Mouse (Mus musculus) forebrain, embryonic 11.5 days (tissue): ENCODE measurements around the gene Lce1c. TPM values are rescaled to one million over a fixed set of nuclear protein-coding genes. Genes with fewer than 3 reads are reported as not detected.

Source experiments
- ATAC-seq: fragments of 200-750 bp; cut with Nextera tagmentation; replicated peaks from 2 replicates; pipeline ENCODE4 v1.8.0; 2017; ENCODE audit warnings: moderate TSS enrichment; ENCODE audit not compliant: low FRiP score
- DNase-seq: peaks from one replicate; pipeline ENCODE4 v3.0.0-alpha.2; 2017; ENCODE audit warnings: low spot score
- H3K27ac ChIP-seq: fragments of 300-500 bp; sonication (generic); 2 replicates; pipeline ENCODE4 v1.5.1; 2014; ENCODE audit warnings: low read depth, low read length
- H3K27me3 ChIP-seq: fragments of 300-500 bp; sonication (generic); 2 replicates; pipeline ENCODE4 v1.6.1; 2014; ENCODE audit warnings: mild to moderate bottlenecking, low read length, mixed read lengths; ENCODE audit not compliant: control insufficient read depth, insufficient read depth
- H3K36me3 ChIP-seq: fragments of 300-500 bp; sonication (generic); 2 replicates; pipeline ENCODE4 v1.6.1; 2014; ENCODE audit warnings: mild to moderate bottlenecking, low read length, moderate library complexity, mixed read lengths; ENCODE audit not compliant: control insufficient read depth, insufficient read depth
- H3K4me1 ChIP-seq: fragments of 300-500 bp; sonication (generic); replicated peaks from 2 replicates; pipeline ENCODE4 v1.6.1; 2014; ENCODE audit warnings: low read length, mixed read lengths; ENCODE audit not compliant: control insufficient read depth, insufficient read depth
- H3K4me2 ChIP-seq: fragments of 300-500 bp; sonication (generic); 2 replicates; pipeline ENCODE4 v1.6.1; 2014; ENCODE audit warnings: low read depth, mild to moderate bottlenecking, low read length, moderate library complexity, mixed read lengths; ENCODE audit not compliant: severe bottlenecking
- H3K4me3 ChIP-seq: fragments of 300-500 bp; sonication (generic); 2 replicates; pipeline ENCODE4 v1.5.1; 2014; ENCODE audit warnings: low read depth, low read length
- H3K9ac ChIP-seq: fragments of 300-500 bp; sonication (generic); 2 replicates; pipeline ENCODE4 v1.6.1; 2014; ENCODE audit warnings: low read length
- H3K9me3 ChIP-seq: fragments of 300-500 bp; sonication (generic); 2 replicates; pipeline ENCODE4 v1.6.1; 2016; ENCODE audit warnings: low read length, mixed read lengths; ENCODE audit not compliant: control insufficient read depth
- WGBS: fragments of 180-500 bp; shearing (Covaris S2); extraction: QIAGEN DNeasy Blood & Tissue Kit; methylation state at CpG from one replicate; pipeline ENCODE4 v1.1.7; 2014; 5-methylcytosine and 5-hydroxymethylcytosine counted together
- polyA plus RNA-seq: library from polyadenylated mRNA; unstranded; fragments of >200 nt; fragmentation: Nextera tagmentation; extraction: Ambion mirVana; gene quantifications from 2 replicates; pipeline ENCODE4 v1.2.1, GENCODE M21; 2014

Gene Lce1c
- not detected in 2 replicates for polyA plus RNA-seq

- no peak for ATAC-seq
- no peak for DNase-seq
- Histone ChIP-seq H3K4me3 (no peak within 1 kb of the TSS), H3K9ac (no peak within 1 kb of the TSS), H3K36me3 (no peaks in the 10 kb centered on the region), H3K4me1 (no peaks in the 10 kb centered on the region), H3K4me2 (no peak within 1 kb of the TSS), H3K9me3 (no peaks in the 10 kb centered on the region), H3K27ac (no peak within 1 kb of the TSS), H3K27me3 (no peaks in the 10 kb centered on the region)
- 88% methylated on average over 4 of the region's 4 CpGs for WGBS
These were observed at the start of gene Lce1c for GRCm38 (mm10) chr3:92678947-92679346. TSS of gene Lce1c (plus strand) at chr3:92679247.

GRCm38 (mm10) chr3:92637745-92638652, 41.0 kb upstream of the Lce1c start:
- Histone ChIP-seq H3K27ac (no peak overlapping the region), H3K36me3 (no peaks in the 10 kb centered on the region), H3K27me3 (no peaks in the 10 kb centered on the region), H3K9me3 (no peaks in the 10 kb centered on the region), H3K9ac (no peak overlapping the region), H3K4me1 (peaks cover 3% of the 10 kb centered on the region; the same call in 1 of the 2 replicates), H3K4me3 (no peak overlapping the region), H3K4me2 (no peak overlapping the region)
- DNase-seq = no peak
- peak; percentile 78 for ATAC-seq
- 49% methylated on average over 1 of the region's 1 CpGs for WGBS

GRCm38 (mm10) chr3:92638653-92638991, 40.4 kb upstream of the Lce1c start:
- no peak for DNase-seq

GRCm38 (mm10) chr3:92639854-92640253, 39.2 kb upstream of the Lce1c start:
- H3K4me2 ChIP-seq = no peak overlapping the region
- H3K9ac ChIP-seq = no peak overlapping the region
- DNase-seq = no peak
- ATAC-seq = no peak
- H3K27me3 ChIP-seq = no peaks in the 10 kb centered on the region
- peaks cover 3% of the 10 kb centered on the region; the same call in 1 of the 2 replicates for H3K4me1 ChIP-seq
- H3K9me3 ChIP-seq = no peaks in the 10 kb centered on the region
- 91% methylated on average over 15 of the region's 15 CpGs for WGBS
- no peak overlapping the region for H3K4me3 ChIP-seq
- no peaks in the 10 kb centered on the region for H3K36me3 ChIP-seq
- no peak overlapping the region for H3K27ac ChIP-seq

More at GRCm38 (mm10) chr3:92638653-92638991, 40.4 kb upstream of the Lce1c start:
- WGBS = 76% methylated on average over 3 of the region's 3 CpGs
- Histone ChIP-seq H3K4me3 (no peak overlapping the region), H3K9me3 (no peaks in the 10 kb centered on the region), H3K9ac (no peak overlapping the region), H3K27ac (no peak overlapping the region), H3K36me3 (no peaks in the 10 kb centered on the region), H3K27me3 (no peaks in the 10 kb centered on the region), H3K4me2 (no peak overlapping the region), H3K4me1 (peaks cover 3% of the 10 kb centered on the region; the same call in 1 of the 2 replicates)
- ATAC-seq = peak; percentile 22; the same call in 1 of the 2 replicates

- H3K4me3 ChIP-seq = no peak within 1 kb of the TSS
- WGBS = 81% methylated on average over 1 of the region's 1 CpGs
These were observed 30.8 kb upstream of the Lce1c start, which contains the start of gene Lce1a1 for GRCm38 (mm10) chr3:92648207-92648606. TSS of gene Lce1a1 (minus strand) at chr3:92648307.

GRCm38 (mm10) chr3:92656826-92657225, 22.2 kb upstream of the Lce1c start, which contains the start of gene Lce1b:
TSS of gene Lce1b (minus strand) at chr3:92656926.
- Histone ChIP-seq H3K9me3 (no peaks in the 10 kb centered on the region), H3K9ac (no peak within 1 kb of the TSS), H3K4me3 (no peak within 1 kb of the TSS), H3K4me1 (no peaks in the 10 kb centered on the region), H3K27me3 (no peaks in the 10 kb centered on the region), H3K36me3 (no peaks in the 10 kb centered on the region), H3K4me2 (no peak within 1 kb of the TSS), H3K27ac (no peak within 1 kb of the TSS)
- DNase-seq (no peak), ATAC-seq (no peak)

More at GRCm38 (mm10) chr3:92648207-92648606, 30.8 kb upstream of the Lce1c start, which contains the start of gene Lce1a1:
- Histone ChIP-seq H3K4me2 (no peak within 1 kb of the TSS), H3K4me1 (no peaks in the 10 kb centered on the region), H3K27ac (no peak within 1 kb of the TSS), H3K36me3 (no peaks in the 10 kb centered on the region), H3K9ac (no peak within 1 kb of the TSS), H3K27me3 (no peaks in the 10 kb centered on the region), H3K9me3 (no peaks in the 10 kb centered on the region)
- ATAC-seq = no peak
- DNase-seq = no peak

- Histone ChIP-seq H3K4me1 (no peaks in the 10 kb centered on the region), H3K27me3 (no peaks in the 10 kb centered on the region), H3K9me3 (no peaks in the 10 kb centered on the region), H3K9ac (no peak within 1 kb of the TSS), H3K36me3 (no peaks in the 10 kb centered on the region), H3K27ac (no peak within 1 kb of the TSS), H3K4me2 (no peak within 1 kb of the TSS), H3K4me3 (no peak within 1 kb of the TSS)
- DNase-seq (no peak), ATAC-seq (no peak)
These were observed 8.8 kb upstream of the Lce1c start, which contains the start of gene Lce1a2 for GRCm38 (mm10) chr3:92670215-92670614. TSS of gene Lce1a2 (minus strand) at chr3:92670315.

GRCm38 (mm10) chr3:92687110-92687509, 8.1 kb downstream of the Lce1c start, which contains the start of gene Lce1d:
TSS of gene Lce1d (minus strand) at chr3:92687210.
- 68% methylated on average over 2 of the region's 2 CpGs for WGBS
- no peaks in the 10 kb centered on the region for H3K9me3 ChIP-seq
- H3K9ac ChIP-seq = no peak within 1 kb of the TSS
- no peaks in the 10 kb centered on the region for H3K36me3 ChIP-seq
- H3K4me2 ChIP-seq = no peak within 1 kb of the TSS
- no peaks in the 10 kb centered on the region for H3K4me1 ChIP-seq
- no peak for ATAC-seq
- DNase-seq = no peak
- H3K27me3 ChIP-seq = no peaks in the 10 kb centered on the region
- no peak within 1 kb of the TSS for H3K27ac ChIP-seq
- H3K4me3 ChIP-seq = no peak within 1 kb of the TSS
